Mouse (Mus musculus): Measurements from ENCODE around the gene Ear6. TPM values are rescaled to one million over a fixed set of nuclear protein-coding genes. Genes with fewer than 3 reads are reported as not detected.
"Not testable (repeated sequence)": the region's sequence is repeated elsewhere in the genome, so short reads cannot be mapped to it uniquely, and the experiment has no call there.

Ear6 gene
- polyA plus RNA-seq, 1 experiment from 2014 or later, result 0.19 TPM

GRCm38 (mm10) chr14:51855280-51855679 is 1.8 kb downstream of the Ear6 start:
- not testable (repeated sequence) for ATAC-seq (ENCODE audit: insufficient read depth, low FRiP score); H3K27ac ChIP-seq (ENCODE audit: low read length); H3K36me3 ChIP-seq (ENCODE audit: control insufficient read depth, insufficient read depth, low read length); H3K27me3 ChIP-seq (ENCODE audit: control insufficient read depth, insufficient read depth, low read length); H3K4me1 ChIP-seq (ENCODE audit: control insufficient read depth, insufficient read depth, low read length); H3K4me3 ChIP-seq (replicated peaks; ENCODE audit: low read length); H3K4me2 ChIP-seq (ENCODE audit: low read depth, low read length); H3K9me3 ChIP-seq (replicated peaks; ENCODE audit: control insufficient read depth, low read length); H3K9ac ChIP-seq (ENCODE audit: low read length)
- 71% methylated on average over 7 of the region's 7 CpGs for WGBS

- not testable (repeated sequence) for H3K36me3 ChIP-seq (ENCODE audit: control insufficient read depth, insufficient read depth, low read length); ATAC-seq (ENCODE audit: insufficient read depth, low FRiP score)
- WGBS, result 5% methylated on average over 1 of the region's 1 CpGs
These were observed 10.1 kb downstream of the Ear6 start for GRCm38 (mm10) chr14:51863603-51864002.

GRCm38 (mm10) chr14:51870756-51871155 is 17.3 kb downstream of the Ear6 start:
- 0 out of 2 replicates have a peak, but pooled peaks cover under 1% of the 10 kb centered on the region for H3K27me3 ChIP-seq (ENCODE audit: control insufficient read depth, insufficient read depth, low read length)
- ATAC-seq (ENCODE audit: insufficient read depth, low FRiP score), result no peak
- H3K9ac ChIP-seq (ENCODE audit: low read length), result no peak overlapping the region
- WGBS, result 86% methylated on average over 2 of the region's 2 CpGs
- H3K4me3 ChIP-seq (replicated peaks; ENCODE audit: low read length), result no peak overlapping the region
- H3K36me3 ChIP-seq (ENCODE audit: control insufficient read depth, insufficient read depth, low read length), result no peaks in the 10 kb centered on the region
- H3K9me3 ChIP-seq (replicated peaks; ENCODE audit: control insufficient read depth, low read length), result no peaks in the 10 kb centered on the region
- no peaks in the 10 kb centered on the region for H3K4me1 ChIP-seq (ENCODE audit: control insufficient read depth, insufficient read depth, low read length)
- H3K4me2 ChIP-seq (ENCODE audit: low read depth, low read length), result no peak overlapping the region
- H3K27ac ChIP-seq (ENCODE audit: low read length), result no peak overlapping the region

More at GRCm38 (mm10) chr14:51863603-51864002, 10.1 kb downstream of the Ear6 start:
- H3K4me1 ChIP-seq (ENCODE audit: control insufficient read depth, insufficient read depth, low read length); H3K27ac ChIP-seq (ENCODE audit: low read length); H3K9ac ChIP-seq (ENCODE audit: low read length); H3K4me3 ChIP-seq (replicated peaks; ENCODE audit: low read length); H3K27me3 ChIP-seq (ENCODE audit: control insufficient read depth, insufficient read depth, low read length); H3K9me3 ChIP-seq (replicated peaks; ENCODE audit: control insufficient read depth, low read length); H3K4me2 ChIP-seq (ENCODE audit: low read depth, low read length): not testable (repeated sequence)

- H3K27me3 ChIP-seq (ENCODE audit: control insufficient read depth, insufficient read depth, low read length), result 0 out of 2 replicates have a peak, but pooled peaks cover 3% of the 10 kb centered on the region
- no peak overlapping the region for H3K4me3 ChIP-seq (replicated peaks; ENCODE audit: low read length)
- ATAC-seq (ENCODE audit: insufficient read depth, low FRiP score), result no peak
These were observed 18.2 kb downstream of the Ear6 start for GRCm38 (mm10) chr14:51871741-51872140.

GRCm38 (mm10) chr14:51877517-51877916 is 24.0 kb downstream of the Ear6 start:
- H3K4me1 ChIP-seq (ENCODE audit: control insufficient read depth, insufficient read depth, low read length), result no peaks in the 10 kb centered on the region
- 0 out of 2 replicates have a peak, but pooled peaks cover 3% of the 10 kb centered on the region for H3K27me3 ChIP-seq (ENCODE audit: control insufficient read depth, insufficient read depth, low read length)
- no peak overlapping the region for H3K4me2 ChIP-seq (ENCODE audit: low read depth, low read length)
- no peak overlapping the region for H3K9ac ChIP-seq (ENCODE audit: low read length)
- H3K36me3 ChIP-seq (ENCODE audit: control insufficient read depth, insufficient read depth, low read length), result no peaks in the 10 kb centered on the region
- WGBS, result 75% methylated on average over 3 of the region's 3 CpGs
- ATAC-seq (ENCODE audit: insufficient read depth, low FRiP score), result no peak
- no peak overlapping the region for H3K4me3 ChIP-seq (replicated peaks; ENCODE audit: low read length)
- no peak overlapping the region for H3K27ac ChIP-seq (ENCODE audit: low read length)
- H3K9me3 ChIP-seq (replicated peaks; ENCODE audit: control insufficient read depth, low read length), result no peaks in the 10 kb centered on the region

More at GRCm38 (mm10) chr14:51871741-51872140, 18.2 kb downstream of the Ear6 start:
- no peaks in the 10 kb centered on the region for H3K36me3 ChIP-seq (ENCODE audit: control insufficient read depth, insufficient read depth, low read length)
- H3K27ac ChIP-seq (ENCODE audit: low read length), result no peak overlapping the region
- H3K9me3 ChIP-seq (replicated peaks; ENCODE audit: control insufficient read depth, low read length), result no peaks in the 10 kb centered on the region
- WGBS, result 70% methylated on average over 9 of the region's 9 CpGs
- H3K9ac ChIP-seq (ENCODE audit: low read length), result no peak overlapping the region
- H3K4me2 ChIP-seq (ENCODE audit: low read depth, low read length), result no peak overlapping the region
- no peaks in the 10 kb centered on the region for H3K4me1 ChIP-seq (ENCODE audit: control insufficient read depth, insufficient read depth, low read length)

- Histone ChIP-seq H3K9me3 (replicated peaks; ENCODE audit: control insufficient read depth, low read length) (no peaks in the 10 kb centered on the region), H3K4me1 (ENCODE audit: control insufficient read depth, insufficient read depth, low read length) (peaks cover 8% of the 10 kb centered on the region), H3K4me2 (ENCODE audit: low read depth, low read length) (peak overlapping the region; percentile 94), H3K9ac (ENCODE audit: low read length) (no peak overlapping the region; the same call in 1 of the 2 replicates), H3K27me3 (ENCODE audit: control insufficient read depth, insufficient read depth, low read length) (no peaks in the 10 kb centered on the region), H3K27ac (ENCODE audit: low read length) (peak overlapping the region; percentile 78), H3K36me3 (ENCODE audit: control insufficient read depth, insufficient read depth, low read length) (peaks cover 10% of the 10 kb centered on the region), H3K4me3 (replicated peaks; ENCODE audit: low read length) (peak overlapping the region; percentile 87)
- ATAC-seq (ENCODE audit: insufficient read depth, low FRiP score), result peak; percentile 31; the same call in 1 of the 2 replicates
- WGBS, result 0% methylated on average over 4 of the region's 4 CpGs
These were observed 30.1 kb downstream of the Ear6 start for GRCm38 (mm10) chr14:51883527-51884030.

GRCm38 (mm10) chr14:51884031-51884544 is 30.6 kb downstream of the Ear6 start:
- H3K27me3 ChIP-seq (ENCODE audit: control insufficient read depth, insufficient read depth, low read length), result no peaks in the 10 kb centered on the region
- H3K4me1 ChIP-seq (ENCODE audit: control insufficient read depth, insufficient read depth, low read length), result peaks cover 8% of the 10 kb centered on the region
- H3K9me3 ChIP-seq (replicated peaks; ENCODE audit: control insufficient read depth, low read length), result no peaks in the 10 kb centered on the region
- WGBS, result 2% methylated on average over 14 of the region's 14 CpGs
- peak overlapping the region; percentile 60 for H3K9ac ChIP-seq (ENCODE audit: low read length)
- H3K36me3 ChIP-seq (ENCODE audit: control insufficient read depth, insufficient read depth, low read length), result peaks cover 10% of the 10 kb centered on the region
- peak overlapping the region; percentile 78 for H3K27ac ChIP-seq (ENCODE audit: low read length)
- peak overlapping the region; percentile 87 for H3K4me3 ChIP-seq (replicated peaks; ENCODE audit: low read length)
- no peak; the same call in 1 of the 2 replicates for ATAC-seq (ENCODE audit: insufficient read depth, low FRiP score)
- peak overlapping the region; percentile 94 for H3K4me2 ChIP-seq (ENCODE audit: low read depth, low read length)

- H3K4me3 ChIP-seq (replicated peaks; ENCODE audit: low read length), result peak within 1 kb of the TSS; percentile 87
- WGBS, result under 1% methylated on average over 43 of the region's 43 CpGs
- peaks cover 8% of the 10 kb centered on the region for H3K4me1 ChIP-seq (ENCODE audit: control insufficient read depth, insufficient read depth, low read length)
- no peaks in the 10 kb centered on the region for H3K27me3 ChIP-seq (ENCODE audit: control insufficient read depth, insufficient read depth, low read length)
- H3K9ac ChIP-seq (ENCODE audit: low read length), result peak within 1 kb of the TSS; percentile 83
- H3K4me2 ChIP-seq (ENCODE audit: low read depth, low read length), result peak within 1 kb of the TSS; percentile 94
- peak within 1 kb of the TSS; percentile 88 for H3K27ac ChIP-seq (ENCODE audit: low read length)
- ATAC-seq (ENCODE audit: insufficient read depth, low FRiP score), result peak; percentile 96
- no peaks in the 10 kb centered on the region for H3K9me3 ChIP-seq (replicated peaks; ENCODE audit: control insufficient read depth, low read length)
- H3K36me3 ChIP-seq (ENCODE audit: control insufficient read depth, insufficient read depth, low read length), result peaks cover 10% of the 10 kb centered on the region
These were observed 31.3 kb downstream of the Ear6 start, which contains the start of gene Mettl17 for GRCm38 (mm10) chr14:51884598-51885331. Gene Mettl17 (plus strand): TSS chr14:51884842.

GRCm38 (mm10) chr14:51886051-51886450 is 32.6 kb downstream of the Ear6 start:
- peak overlapping the region; percentile 87 for H3K4me3 ChIP-seq (replicated peaks; ENCODE audit: low read length)
- H3K27ac ChIP-seq (ENCODE audit: low read length), result no peak overlapping the region
- H3K4me2 ChIP-seq (ENCODE audit: low read depth, low read length), result peak overlapping the region; percentile 94

More at GRCm38 (mm10) chr14:51886051-51886450, 32.6 kb downstream of the Ear6 start:
- 67% methylated on average over 6 of the region's 6 CpGs for WGBS
- Histone ChIP-seq H3K4me1 (ENCODE audit: control insufficient read depth, insufficient read depth, low read length) (peaks cover 8% of the 10 kb centered on the region), H3K27me3 (ENCODE audit: control insufficient read depth, insufficient read depth, low read length) (no peaks in the 10 kb centered on the region), H3K36me3 (ENCODE audit: control insufficient read depth, insufficient read depth, low read length) (peaks cover 12% of the 10 kb centered on the region), H3K9me3 (replicated peaks; ENCODE audit: control insufficient read depth, low read length) (no peaks in the 10 kb centered on the region), H3K9ac (ENCODE audit: low read length) (0 out of 2 replicates have a peak overlapping the region, but pooled peaks have one; percentile 3)
- ATAC-seq (ENCODE audit: insufficient read depth, low FRiP score), result no peak
